Mouse (Mus musculus): ENCODE results near the gene Igsf21.

DNA sequence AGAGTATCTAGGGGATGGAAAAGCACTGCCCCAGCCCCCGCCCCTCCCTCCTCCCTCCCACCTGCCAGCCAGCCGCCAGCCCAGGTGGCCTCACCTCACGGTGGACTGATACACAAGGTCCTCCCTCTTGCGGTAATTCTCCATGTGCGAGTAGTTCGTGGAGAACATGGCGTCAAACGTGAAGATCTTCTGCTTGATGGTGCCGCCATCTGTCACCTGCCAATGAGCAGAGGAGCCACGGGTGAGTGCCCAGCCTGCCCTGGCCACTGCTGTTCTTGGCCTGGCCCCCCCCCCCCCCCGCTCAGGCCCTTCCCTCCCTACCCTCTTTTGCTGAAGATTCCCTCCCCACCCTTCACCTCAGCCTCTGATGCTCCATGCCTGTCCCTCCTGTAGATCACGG, 139.4 kb downstream of the Igsf21 start:
- TF ChIP-seq CTCF (IDR thresholded peaks at IDR 0.05; ENCODE audit: low read depth, low read length) = no peak
- no peak for TF ChIP-seq POLR2A (IDR thresholded peaks at IDR 0.05; ENCODE audit: insufficient read depth, low read length)

All from ES-Bruce4 (cell line).